Mouse (Mus musculus) megakaryocyte progenitor cell, adult 5-6 weeks (primary cell): Measurements from ENCODE around the gene Olfr718-ps1. TPM values are rescaled to one million over a fixed set of nuclear protein-coding genes. Genes with fewer than 3 reads are reported as not detected.

Experiments used
- ATAC-seq: replicated peaks from 2 replicates; pipeline ENCODE4 v1.8.0; 2016; ENCODE audit warnings: mild to moderate bottlenecking, moderate TSS enrichment, inconsistent platforms; ENCODE audit not compliant: poor library complexity
- total RNA-seq, 2 experiments: library from RNA; stranded (forward) in 1 of 2; stranded (reverse) in 1 of 2; fragments of 157-497, 149-512 nt in 1 of 2; fragments of 200-1000 nt in 1 of 2; gene quantifications; 2 replicates each; pipeline versions ENCODE4 v1.2.3 to v1.2.4; 2015 to 2017

Olfr718-ps1 gene
- total RNA-seq, 2 experiments from 2014 or later, result not detected

- ATAC-seq, result no peak
Observed at GRCm38 (mm10) chr5:143129101-143129500, 18.3 kb downstream of the Olfr718-ps1 start.

GRCm38 (mm10) chr5:143127837-143128236 lies 19.5 kb downstream of the Olfr718-ps1 start:
- ATAC-seq, result no peak

GRCm38 (mm10) chr5:143126908-143127307 lies 20.5 kb downstream of the Olfr718-ps1 start:
- no peak for ATAC-seq

- ATAC-seq, result no peak
Observed at GRCm38 (mm10) chr5:143126089-143126488, 21.3 kb downstream of the Olfr718-ps1 start.

GRCm38 (mm10) chr5:143125601-143126000 lies 21.8 kb downstream of the Olfr718-ps1 start:
- no peak for ATAC-seq

GRCm38 (mm10) chr5:143124805-143125378 lies 22.5 kb downstream of the Olfr718-ps1 start:
- no peak for ATAC-seq

- no peak for ATAC-seq
Observed at GRCm38 (mm10) chr5:143122673-143123072, 24.7 kb downstream of the Olfr718-ps1 start.

GRCm38 (mm10) chr5:143122125-143122524 lies 25.3 kb downstream of the Olfr718-ps1 start:
- peak; percentile 58 for ATAC-seq

- ATAC-seq, result peak; percentile 97
Observed at GRCm38 (mm10) chr5:143112281-143113246, 34.8 kb downstream of the Olfr718-ps1 start, which contains the start of gene Rnf216. Rnf216 (minus strand) TSS chr5:143112994.

GRCm38 (mm10) chr5:143106842-143107241 lies 40.5 kb downstream of the Olfr718-ps1 start:
- peak; percentile 76 for ATAC-seq

- ATAC-seq, result no peak
Observed at GRCm38 (mm10) chr5:143103231-143103630, 44.1 kb downstream of the Olfr718-ps1 start.

GRCm38 (mm10) chr5:143101626-143102025 lies 45.8 kb downstream of the Olfr718-ps1 start:
- ATAC-seq, result no peak

- no peak for ATAC-seq
Observed at GRCm38 (mm10) chr5:143095256-143095655, 52.1 kb downstream of the Olfr718-ps1 start.

GRCm38 (mm10) chr5:143092891-143093290 lies 54.5 kb downstream of the Olfr718-ps1 start:
- no peak for ATAC-seq

- peak; percentile 85 for ATAC-seq
Observed at GRCm38 (mm10) chr5:143084898-143085297, 62.5 kb downstream of the Olfr718-ps1 start.

Other genes with a start within 250 kb of the Olfr718-ps1 start
- 5,014 and 5,318 TPM in 2 replicates for gene Actb, start 240.8 kb downstream of the Olfr718-ps1 start, total RNA-seq (2015)
- gene Actb, start 240.8 kb downstream of the Olfr718-ps1 start, total RNA-seq (2017), result 3,372 and 3,558 TPM in 2 replicates
- gene Fscn1, start 187.2 kb downstream of the Olfr718-ps1 start, total RNA-seq (2015), result 0.20 TPM in 1 of 2 replicates, not detected in the other
- gene Fscn1, start 187.2 kb downstream of the Olfr718-ps1 start, total RNA-seq (2017), result 0.10 TPM in 1 of 2 replicates, not detected in the other
- 43.8 and 53.6 TPM in 2 replicates for gene Rnf216, start 34.6 kb downstream of the Olfr718-ps1 start, total RNA-seq (2015)
- 38.2 and 40.9 TPM in 2 replicates for gene Rnf216, start 34.6 kb downstream of the Olfr718-ps1 start, total RNA-seq (2017)
- gene Rbak, start 33.2 kb upstream of the Olfr718-ps1 start, total RNA-seq (2015), result 5.9 and 6.2 TPM in 2 replicates
- gene Rbak, start 33.2 kb upstream of the Olfr718-ps1 start, total RNA-seq (2017), result 8.7 and 10.0 TPM in 2 replicates
- gene Spdye4b, start 33.4 kb upstream of the Olfr718-ps1 start, total RNA-seq (2015), result not detected in 2 replicates
- not detected in 2 replicates for gene Spdye4b, start 33.4 kb upstream of the Olfr718-ps1 start, total RNA-seq (2017)
- gene Spdye4a, start 79.3 kb upstream of the Olfr718-ps1 start, total RNA-seq (2015), result not detected in 2 replicates
- gene Spdye4a, start 79.3 kb upstream of the Olfr718-ps1 start, total RNA-seq (2017), result not detected in 2 replicates
- 4.5 and 5.2 TPM in 2 replicates for gene Zfp12, start 87.6 kb upstream of the Olfr718-ps1 start, total RNA-seq (2015)
- 11.1 and 12.0 TPM in 2 replicates for gene Zfp12, start 87.6 kb upstream of the Olfr718-ps1 start, total RNA-seq (2017)
- 0.44 and 0.59 TPM in 2 replicates for gene Zfp316, start 122.4 kb upstream of the Olfr718-ps1 start, total RNA-seq (2015)
- 1.8 and 3.7 TPM in 2 replicates for gene Zfp316, start 122.4 kb upstream of the Olfr718-ps1 start, total RNA-seq (2017)
- not detected in 2 replicates for gene Zfp853, start 146.0 kb upstream of the Olfr718-ps1 start, total RNA-seq (2015)
- gene Zfp853, start 146.0 kb upstream of the Olfr718-ps1 start, total RNA-seq (2017), result not detected in 2 replicates
- 40.4 and 41.5 TPM in 2 replicates for gene E130309D02Rik, start 167.8 kb upstream of the Olfr718-ps1 start, total RNA-seq (2015)
- 23.7 and 23.8 TPM in 2 replicates for gene E130309D02Rik, start 167.8 kb upstream of the Olfr718-ps1 start, total RNA-seq (2017)
- 58.7 and 66.4 TPM in 2 replicates for gene Zdhhc4, start 181.7 kb upstream of the Olfr718-ps1 start, total RNA-seq (2015)
- 36.2 and 38.7 TPM in 2 replicates for gene Zdhhc4, start 181.7 kb upstream of the Olfr718-ps1 start, total RNA-seq (2017)
- gene Grid2ip, start 209.8 kb upstream of the Olfr718-ps1 start, total RNA-seq (2015), result not detected in 2 replicates
- not detected in 2 replicates for gene Grid2ip, start 209.8 kb upstream of the Olfr718-ps1 start, total RNA-seq (2017)